Mouse (Mus musculus) CH12.LX (cell line): ENCODE data around the gene Uba3.

Source experiments
- CTCF ChIP-seq, 2 experiments: IDR thresholded peaks in 1 of 2; conservative IDR thresholded peaks in 1 of 2; 2 replicates each; pipeline ENCODE4 v1.5.1; 2011 to 2012; ENCODE audit warnings: low read depth in 2 of 2, low read length in 2 of 2, improper control_type of control experiment in 1 of 2, inconsistent platforms in 1 of 2, mild to moderate bottlenecking in 1 of 2, moderate library complexity in 1 of 2
- JUND ChIP-seq: conservative IDR thresholded peaks from 2 replicates; pipeline ENCODE4 v1.6.1; 2011; ENCODE audit warnings: low read depth, low read length, improper control_type of control experiment
- MAX ChIP-seq: IDR thresholded peaks from 2 replicates; pipeline ENCODE4 v1.6.1; 2011; ENCODE audit warnings: low read length, improper control_type of control experiment
- TCF12 ChIP-seq: IDR thresholded peaks from 2 replicates; pipeline ENCODE4 v1.6.1; 2014; ENCODE audit warnings: low read depth, mild to moderate bottlenecking, inconsistent platforms, low read length, improper control_type of control experiment
- USF1 ChIP-seq: IDR thresholded peaks from 2 replicates; pipeline ENCODE4 v1.6.1; 2014; ENCODE audit warnings: low read depth, mild to moderate bottlenecking, inconsistent platforms, low read length, improper control_type of control experiment

GRCm38 (mm10) chr6:97226083-97226491 is 20.6 kb upstream of the Uba3 start:
- TF ChIP-seq CTCF (conservative IDR thresholded peaks at IDR 0.05 in 1 of 2, IDR thresholded peaks at IDR 0.05 in 1 of 2; ENCODE audit: low read depth in 2 of 2, low read length in 2 of 2) = no peak
- no peak for TF ChIP-seq TCF12
- no peak for TF ChIP-seq JUND
- no peak for TF ChIP-seq USF1
- no peak for TF ChIP-seq MAX
